Mouse (Mus musculus): ENCODE results near the gene Mpz. TPM values are rescaled to one million over a fixed set of nuclear protein-coding genes. Genes with fewer than 3 reads are reported as not detected.

The Mpz gene
- polyA plus RNA-seq, 2 experiments = 5.3 to 14.6 TPM

GRCm38 (mm10) chr1:171111781-171112575 is 38.5 kb upstream of the Mpz start:
- ATAC-seq (ENCODE audit: low FRiP score, low read depth) (peak; percentile 7), DNase-seq (ENCODE audit: low spot score) (peak; percentile 81)
- 0 out of 2 replicates have a peak, but pooled peaks cover 2% of the 10 kb centered on the region for H3K4me1 ChIP-seq (ENCODE audit: control insufficient read depth, insufficient read depth, low read length)
- no peaks in the 10 kb centered on the region for H3K36me3 ChIP-seq (ENCODE audit: control insufficient read depth, insufficient read depth, low read length)
- H3K27ac ChIP-seq (replicated peaks; ENCODE audit: low read depth, low read length) = no peak overlapping the region; the same call in 1 of the 2 replicates
- H3K4me3 ChIP-seq (replicated peaks; ENCODE audit: low read length) = peak overlapping the region; percentile 45
- 5% methylated on average over 15 of the region's 15 CpGs for WGBS
- H3K9me3 ChIP-seq (ENCODE audit: control insufficient read depth, low read length) = no peaks in the 10 kb centered on the region
- H3K27me3 ChIP-seq (ENCODE audit: control insufficient read depth, insufficient read depth, low read length) = no peaks in the 10 kb centered on the region
- H3K4me2 ChIP-seq (replicated peaks; ENCODE audit: low read depth, low read length, severe bottlenecking) = peak overlapping the region; percentile 50
- H3K9ac ChIP-seq (ENCODE audit: low read depth, low read length, severe bottlenecking) = peak overlapping the region; percentile 49
- no peak for TF ChIP-seq POLR2A (IDR thresholded peaks at IDR 0.05; ENCODE audit: borderline replicate concordance, extremely low read depth, insufficient read depth, insufficient read length)

- Histone ChIP-seq H3K4me1 (ENCODE audit: control insufficient read depth, insufficient read depth, low read length) (0 out of 2 replicates have a peak, but pooled peaks cover 2% of the 10 kb centered on the region), H3K9me3 (ENCODE audit: control insufficient read depth, low read length) (no peaks in the 10 kb centered on the region), H3K27me3 (ENCODE audit: control insufficient read depth, insufficient read depth, low read length) (no peaks in the 10 kb centered on the region), H3K4me3 (replicated peaks; ENCODE audit: low read length) (no peak overlapping the region), H3K4me2 (replicated peaks; ENCODE audit: low read depth, low read length, severe bottlenecking) (no peak overlapping the region), H3K9ac (ENCODE audit: low read depth, low read length, severe bottlenecking) (no peak overlapping the region), H3K36me3 (ENCODE audit: control insufficient read depth, insufficient read depth, low read length) (no peaks in the 10 kb centered on the region), H3K27ac (replicated peaks; ENCODE audit: low read depth, low read length) (no peak overlapping the region)
- ATAC-seq (ENCODE audit: low FRiP score, low read depth) (no peak), DNase-seq (ENCODE audit: low spot score) (no peak)
- WGBS = 69% methylated on average over 4 of the region's 4 CpGs
- TF ChIP-seq POLR2A (IDR thresholded peaks at IDR 0.05; ENCODE audit: borderline replicate concordance, extremely low read depth, insufficient read depth, insufficient read length) = no peak
These were observed 37.5 kb upstream of the Mpz start for GRCm38 (mm10) chr1:171112986-171113385.

- no peaks in the 10 kb centered on the region for H3K9me3 ChIP-seq (ENCODE audit: control insufficient read depth, low read length)
- peak; percentile 20 for ATAC-seq (ENCODE audit: low FRiP score, low read depth)
- no peaks in the 10 kb centered on the region for H3K36me3 ChIP-seq (ENCODE audit: control insufficient read depth, insufficient read depth, low read length)
- peak; percentile 54 for DNase-seq (ENCODE audit: low spot score)
- H3K27me3 ChIP-seq (ENCODE audit: control insufficient read depth, insufficient read depth, low read length) = no peaks in the 10 kb centered on the region
- TF ChIP-seq POLR2A (IDR thresholded peaks at IDR 0.05; ENCODE audit: borderline replicate concordance, extremely low read depth, insufficient read depth, insufficient read length) = no peak
- peak within 1 kb of the TSS; percentile 50 for H3K4me3 ChIP-seq (replicated peaks; ENCODE audit: low read length)
- under 1% methylated on average over 24 of the region's 24 CpGs for WGBS
- peak within 1 kb of the TSS; percentile 67 for H3K9ac ChIP-seq (ENCODE audit: low read depth, low read length, severe bottlenecking)
- 0 out of 2 replicates have a peak, but pooled peaks cover 2% of the 10 kb centered on the region for H3K4me1 ChIP-seq (ENCODE audit: control insufficient read depth, insufficient read depth, low read length)
- H3K27ac ChIP-seq (replicated peaks; ENCODE audit: low read depth, low read length) = peak within 1 kb of the TSS; percentile 52
- H3K4me2 ChIP-seq (replicated peaks; ENCODE audit: low read depth, low read length, severe bottlenecking) = peak within 1 kb of the TSS; percentile 71
These were observed 36.6 kb upstream of the Mpz start, which contains the start of gene Cfap126 for GRCm38 (mm10) chr1:171113873-171114299. TSS of gene Cfap126 (plus strand) at chr1:171113918.

DNA sequence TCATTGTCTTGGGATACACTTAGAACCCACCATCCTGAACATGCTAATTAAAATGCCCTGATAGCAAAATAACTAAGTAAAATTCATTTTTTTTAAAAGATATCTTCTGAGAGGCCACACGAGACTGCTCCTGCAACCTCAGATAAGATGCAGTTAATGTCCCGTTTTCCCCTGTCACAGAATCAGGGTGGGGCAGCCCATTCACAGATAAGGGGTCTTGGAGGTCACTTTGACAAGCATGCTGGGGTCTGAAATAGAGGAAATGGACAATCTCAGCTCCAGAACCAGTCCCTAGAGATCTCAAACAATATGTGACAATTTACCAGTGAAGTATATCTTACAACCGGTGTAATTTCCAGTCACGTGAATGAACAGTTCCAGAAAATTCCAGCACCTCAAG is 34.2 kb upstream of the Mpz start:
- WGBS = 63% methylated on average over 4 of the region's 4 CpGs

GRCm38 (mm10) chr1:171118269-171118684 is 32.2 kb upstream of the Mpz start:
- TF ChIP-seq POLR2A (IDR thresholded peaks at IDR 0.05; ENCODE audit: borderline replicate concordance, extremely low read depth, insufficient read depth, insufficient read length) = no peak
- no peak overlapping the region for H3K4me2 ChIP-seq (replicated peaks; ENCODE audit: low read depth, low read length, severe bottlenecking)
- no peak overlapping the region for H3K4me3 ChIP-seq (replicated peaks; ENCODE audit: low read length)
- peak; percentile 86 for DNase-seq (ENCODE audit: low spot score)
- H3K9ac ChIP-seq (ENCODE audit: low read depth, low read length, severe bottlenecking) = no peak overlapping the region
- peak; percentile 35; the same call in 1 of the 2 replicates for ATAC-seq (ENCODE audit: low FRiP score, low read depth)
- no peak overlapping the region for H3K27ac ChIP-seq (replicated peaks; ENCODE audit: low read depth, low read length)
- 0 out of 2 replicates have a peak, but pooled peaks cover 2% of the 10 kb centered on the region for H3K4me1 ChIP-seq (ENCODE audit: control insufficient read depth, insufficient read depth, low read length)
- no peaks in the 10 kb centered on the region for H3K36me3 ChIP-seq (ENCODE audit: control insufficient read depth, insufficient read depth, low read length)
- WGBS = 12% methylated on average over 4 of the region's 4 CpGs
- H3K27me3 ChIP-seq (ENCODE audit: control insufficient read depth, insufficient read depth, low read length) = no peaks in the 10 kb centered on the region
- H3K9me3 ChIP-seq (ENCODE audit: control insufficient read depth, low read length) = no peaks in the 10 kb centered on the region

More for the DNA sequence above, 34.2 kb upstream of the Mpz start:
- Histone ChIP-seq H3K4me3 (replicated peaks; ENCODE audit: low read length) (no peak overlapping the region), H3K36me3 (ENCODE audit: control insufficient read depth, insufficient read depth, low read length) (no peaks in the 10 kb centered on the region), H3K27ac (replicated peaks; ENCODE audit: low read depth, low read length) (no peak overlapping the region), H3K4me1 (ENCODE audit: control insufficient read depth, insufficient read depth, low read length) (0 out of 2 replicates have a peak, but pooled peaks cover 2% of the 10 kb centered on the region), H3K27me3 (ENCODE audit: control insufficient read depth, insufficient read depth, low read length) (no peaks in the 10 kb centered on the region), H3K4me2 (replicated peaks; ENCODE audit: low read depth, low read length, severe bottlenecking) (no peak overlapping the region), H3K9me3 (ENCODE audit: control insufficient read depth, low read length) (no peaks in the 10 kb centered on the region), H3K9ac (ENCODE audit: low read depth, low read length, severe bottlenecking) (no peak overlapping the region)
- TF ChIP-seq POLR2A (IDR thresholded peaks at IDR 0.05; ENCODE audit: borderline replicate concordance, extremely low read depth, insufficient read depth, insufficient read length) = no peak
- no peak for ATAC-seq (ENCODE audit: low FRiP score, low read depth)
- no peak for DNase-seq (ENCODE audit: low spot score)

Measured in limb, embryonic 14.5 days (tissue).